Mouse (Mus musculus) layer of hippocampus, adult 18-20 months (tissue): ENCODE measurements around the gene Dcaf6. TPM values are rescaled to one million over a fixed set of nuclear protein-coding genes. Genes with fewer than 3 reads are reported as not detected.
"Not testable (repeated sequence)": the region's sequence is repeated elsewhere in the genome, so short reads cannot be mapped to it uniquely, and the experiment has no call there.

Experiments
- DNase-seq, 2 experiments: peaks; one replicate each; pipeline ENCODE4 v3.0.0; 2022; ENCODE audit warnings: low spot score in 2 of 2
- total RNA-seq, 2 experiments: library from RNA; stranded (reverse); gene quantifications; 2 replicates each; pipeline ENCODE4 v1.2.3; 2021

The Dcaf6 gene
- total RNA-seq, 2 experiments from 2014 or later = 84.8 to 86.0 TPM

GRCm38 (mm10) chr1:165426254-165426653 is 34.0 kb downstream of the Dcaf6 start:
- DNase-seq = no peak

GRCm38 (mm10) chr1:165421357-165421915 is 38.8 kb downstream of the Dcaf6 start:
- no peak for DNase-seq

GRCm38 (mm10) chr1:165396401-165396805 is 63.9 kb downstream of the Dcaf6 start:
- DNase-seq = no peak

- DNase-seq = no peak
Observed at GRCm38 (mm10) chr1:165395940-165396339, 64.3 kb downstream of the Dcaf6 start.

- no peak for DNase-seq
Observed at GRCm38 (mm10) chr1:165394836-165395235, 65.4 kb downstream of the Dcaf6 start.

GRCm38 (mm10) chr1:165393033-165393432 is 67.2 kb downstream of the Dcaf6 start:
- no peak for DNase-seq

GRCm38 (mm10) chr1:165388716-165389115 is 71.6 kb downstream of the Dcaf6 start:
- DNase-seq = peak in 1 of 2 experiments; percentile 41

- DNase-seq = no peak
Observed at GRCm38 (mm10) chr1:165386525-165386923, 73.8 kb downstream of the Dcaf6 start.

- DNase-seq = no peak
Observed at GRCm38 (mm10) chr1:165385810-165386524, 74.3 kb downstream of the Dcaf6 start.

- DNase-seq = no peak
Observed at GRCm38 (mm10) chr1:165373839-165374238, 86.4 kb downstream of the Dcaf6 start.

- DNase-seq = no peak
Observed at GRCm38 (mm10) chr1:165370990-165371389, 89.3 kb downstream of the Dcaf6 start.

- DNase-seq = no peak
Observed at GRCm38 (mm10) chr1:165365057-165365456, 95.2 kb downstream of the Dcaf6 start.

GRCm38 (mm10) chr1:165363271-165363670 is 97.0 kb downstream of the Dcaf6 start:
- DNase-seq = no peak

- DNase-seq = no peak
Observed at GRCm38 (mm10) chr1:165356347-165356746, 103.9 kb downstream of the Dcaf6 start.

GRCm38 (mm10) chr1:165348627-165349026 is 111.6 kb downstream of the Dcaf6 start:
- no peak for DNase-seq

GRCm38 (mm10) chr1:165344453-165344852 is 115.8 kb downstream of the Dcaf6 start:
- no peak for DNase-seq

GRCm38 (mm10) chr1:165342126-165342525 is 118.1 kb downstream of the Dcaf6 start:
- peak in 1 of 2 experiments; percentile 72 for DNase-seq

GRCm38 (mm10) chr1:165332797-165333196 is 127.5 kb downstream of the Dcaf6 start:
- no peak for DNase-seq

- DNase-seq = no peak
Observed at GRCm38 (mm10) chr1:165330859-165331258, 129.4 kb downstream of the Dcaf6 start.

GRCm38 (mm10) chr1:165328384-165329289 is 131.6 kb downstream of the Dcaf6 start:
- DNase-seq = not testable (repeated sequence)

GRCm38 (mm10) chr1:165327831-165328230 is 132.4 kb downstream of the Dcaf6 start:
- no peak for DNase-seq

GRCm38 (mm10) chr1:165327370-165327769 is 132.9 kb downstream of the Dcaf6 start:
- no peak for DNase-seq
